Comparison of ENCODE assay signal across 24 mouse cellular contexts in the genomic region with DNA sequence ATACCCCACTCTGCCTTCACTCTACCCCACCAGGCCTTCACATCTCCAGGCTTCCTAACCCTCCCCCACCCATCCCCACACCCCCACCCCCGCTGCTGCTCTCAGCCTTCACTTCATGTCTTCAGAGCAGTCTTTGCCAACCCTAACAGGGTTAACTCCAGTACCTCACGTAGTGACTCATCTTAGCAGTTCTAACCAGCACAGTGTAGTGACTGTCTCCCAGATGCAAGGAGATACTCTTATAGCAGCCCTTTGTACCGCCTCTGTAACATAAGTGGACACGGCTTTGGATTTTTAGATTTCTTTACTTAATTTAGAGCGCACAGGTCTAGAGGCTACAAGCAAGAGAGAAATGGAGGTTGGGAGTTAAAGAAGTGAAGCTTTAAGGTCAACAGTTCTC.
A peak's percentile ranks its signal among the peaks of the same experiment; 100 is the strongest.
DNase-seq lines count a peak whose midpoint lies in the region; ATAC-seq and TF ChIP-seq lines count a peak whose summit lies in the region.
"Had no signal": no experiment of that assay in that cellular context is flagged by ENCODE, and none has a peak within 500 bp of the region (broad histone marks: within the 10 kb centered on the region; RNA-seq: fewer than 3 reads in every experiment).

No protein-coding gene starts in this region.

- H3K79me2 ChIP-seq in myocyte (ENCODE audit: control insufficient read depth, insufficient read depth) = no peaks in the 10 kb centered on the region

- H3K9ac ChIP-seq in hindbrain, embryonic 14.5 days = no peak overlapping the region
- H3K9ac ChIP-seq in hindbrain, embryonic 16.5 days (ENCODE audit: low read depth, low read length) = no peak overlapping the region
- H3K9ac ChIP-seq in kidney, embryonic 16.5 days (replicated peaks; ENCODE audit: low read length) = no peak overlapping the region
- no peak overlapping the region for H3K9ac ChIP-seq in ES-E14 (ENCODE audit: insufficient read depth, low read depth, low read length, poor library complexity, severe bottlenecking)
- H3K9ac ChIP-seq: embryonic facial prominence, embryonic 15.5 days; forebrain, embryonic 15.5 days; heart, embryonic 12.5 days; intestine, embryonic 15.5 days had no signal

- no peak overlapping the region for H3K4me2 ChIP-seq in hindbrain, embryonic 14.5 days (replicated peaks)
- H3K4me2 ChIP-seq in hindbrain, embryonic 16.5 days (ENCODE audit: low read length) = no peak overlapping the region
- H3K4me2 ChIP-seq in kidney, embryonic 16.5 days (replicated peaks; ENCODE audit: low read depth, low read length) = no peak overlapping the region
- peak overlapping the region; percentile 50 for H3K4me2 ChIP-seq in myocyte (ENCODE audit: low read depth)
- H3K4me2 ChIP-seq: embryonic facial prominence, embryonic 15.5 days; forebrain, embryonic 15.5 days; heart, embryonic 12.5 days; intestine, embryonic 15.5 days had no signal

- no peak overlapping the region for H3ac ChIP-seq in myocyte (ENCODE audit: control insufficient read depth, insufficient read length)

- TF ChIP-seq POLR2A in myocyte (IDR thresholded peaks at IDR 0.05; ENCODE audit: insufficient read length, low read depth) = no peak

- H3K4me1 ChIP-seq in hindbrain, embryonic 14.5 days (replicated peaks; ENCODE audit: control insufficient read depth, insufficient read depth, low read length) = no peaks in the 10 kb centered on the region; the same call in 1 of the 2 replicates
- no peaks in the 10 kb centered on the region for H3K4me1 ChIP-seq in hindbrain, embryonic 16.5 days (ENCODE audit: control insufficient read depth, insufficient read depth, low read depth, low read length)
- peaks cover 17% of the 10 kb centered on the region for H3K4me1 ChIP-seq in kidney, embryonic 16.5 days (ENCODE audit: insufficient read depth, low read length)
- H3K4me1 ChIP-seq in ES-E14 (ENCODE audit: control insufficient read depth in 2 of 2, insufficient read depth in 2 of 2, low read length in 2 of 2, poor library complexity in 1 of 2) = peaks cover 0 to 24% of the 10 kb centered on the region in 2 experiments; a peak in 3 of 4 replicates
- H3K4me1 ChIP-seq: forebrain, embryonic 15.5 days had no signal

- 0 out of 2 replicates have a peak, but pooled peaks have one; percentile 16 for ATAC-seq in hindbrain, embryonic 14.5 days (ENCODE audit: low FRiP score)
- no peak for ATAC-seq in hindbrain, embryonic 16.5 days
- 0 out of 2 replicates have a peak, but pooled peaks have one; percentile 18 for ATAC-seq in kidney, embryonic 16.5 days (ENCODE audit: low FRiP score, low TSS enrichment)
- ATAC-seq: activated CD4-positive, CD25-positive, alpha-beta regulatory T cell, adult 4 months; CD4-positive, CD25-positive, alpha-beta regulatory T cell, adult 4 months; forebrain, embryonic 15.5 days; intestine, embryonic 15.5 days; Patski had no signal

- H3K9me3 ChIP-seq in hindbrain, embryonic 14.5 days (ENCODE audit: control insufficient read depth, low read length) = no peaks in the 10 kb centered on the region
- no peaks in the 10 kb centered on the region for H3K9me3 ChIP-seq in hindbrain, embryonic 16.5 days (ENCODE audit: control insufficient read depth, low read length)
- no peaks in the 10 kb centered on the region for H3K9me3 ChIP-seq in kidney, embryonic 16.5 days (ENCODE audit: low read length)
- H3K9me3 ChIP-seq in ES-E14 (ENCODE audit: control insufficient read depth, insufficient read depth, low read depth, low read length) = no peaks in the 10 kb centered on the region
- H3K9me3 ChIP-seq: embryonic facial prominence, embryonic 15.5 days; forebrain, embryonic 10.5 days; forebrain, embryonic 15.5 days; heart, embryonic 12.5 days; hindbrain, embryonic 10.5 days; intestine, embryonic 15.5 days had no signal

- no peak overlapping the region for H3K27ac ChIP-seq in hindbrain, embryonic 14.5 days
- no peak overlapping the region for H3K27ac ChIP-seq in hindbrain, embryonic 16.5 days (ENCODE audit: low read depth, low read length)
- H3K27ac ChIP-seq in kidney, embryonic 16.5 days (ENCODE audit: low read length) = no peak overlapping the region
- H3K27ac ChIP-seq in ES-E14 (ENCODE audit: insufficient read depth, low read depth, low read length, poor library complexity, severe bottlenecking) = peak overlapping the region; percentile 9; the same call in 1 of the 2 replicates
- H3K27ac ChIP-seq: embryonic facial prominence, embryonic 15.5 days; forebrain, embryonic 10.5 days; forebrain, embryonic 15.5 days; heart, adult 2 months; hindbrain, embryonic 10.5 days; intestine, embryonic 15.5 days had no signal

- no peaks in the 10 kb centered on the region for H3K27me3 ChIP-seq in hindbrain, embryonic 14.5 days (ENCODE audit: control insufficient read depth, insufficient read depth, low read length)
- no peaks in the 10 kb centered on the region for H3K27me3 ChIP-seq in hindbrain, embryonic 16.5 days (replicated peaks; ENCODE audit: control insufficient read depth, insufficient read depth, low read length)
- no peaks in the 10 kb centered on the region for H3K27me3 ChIP-seq in kidney, embryonic 16.5 days (ENCODE audit: insufficient read depth, low read length)
- no peaks in the 10 kb centered on the region for H3K27me3 ChIP-seq in myocyte (ENCODE audit: control insufficient read depth, insufficient read depth, insufficient read length)
- H3K27me3 ChIP-seq: embryonic facial prominence, embryonic 15.5 days; forebrain, embryonic 15.5 days; heart, embryonic 12.5 days; intestine, embryonic 15.5 days; Patski had no signal

- in situ Hi-C loops in ES-E14 (cut with MboI; ENCODE audit: low sequenced_read_pairs in 2 of 2, unreplicated experiment in 2 of 2) = no loop called here

- DNase-seq in hindbrain, embryonic 14.5 days (ENCODE audit: low spot score) = no peak
- no peak for DNase-seq in kidney, postnatal 25 days
- no peak for DNase-seq in ES-E14 (ENCODE audit: low read depth, low spot score)
- no peak for DNase-seq in adrenal gland, adult 2 months
- DNase-seq: adrenal gland, postnatal 25 days; B cell, adult 2 months; cerebellum, adult 18-20 months; cerebellum, adult 9-11 months; cerebellum, postnatal 36 days; gastrocnemius, postnatal 10 days; heart, adult 2 months had no signal

- H3K4me3 ChIP-seq in hindbrain, embryonic 14.5 days (replicated peaks; ENCODE audit: low read length) = no peak overlapping the region
- no peak overlapping the region for H3K4me3 ChIP-seq in hindbrain, embryonic 16.5 days (ENCODE audit: low read length)
- no peak overlapping the region for H3K4me3 ChIP-seq in kidney, embryonic 16.5 days (ENCODE audit: low read length)
- H3K4me3 ChIP-seq in ES-E14 (ENCODE audit: insufficient read depth in 1 of 2, low read depth in 1 of 2, low read length in 2 of 2, poor library complexity in 1 of 2, severe bottlenecking in 1 of 2) (no peak overlapping the region), myocyte (no peak overlapping the region)
- H3K4me3 ChIP-seq: embryonic facial prominence, embryonic 15.5 days; erythroblast, embryonic 14.5 days; forebrain, embryonic 10.5 days; forebrain, embryonic 15.5 days; heart, adult 2 months; heart, embryonic 12.5 days; hindbrain, embryonic 10.5 days; intestine, embryonic 15.5 days had no signal

- H3K36me3 ChIP-seq in hindbrain, embryonic 14.5 days (replicated peaks; ENCODE audit: control insufficient read depth, insufficient read depth) = no peaks in the 10 kb centered on the region
- H3K36me3 ChIP-seq in hindbrain, embryonic 16.5 days (ENCODE audit: control insufficient read depth, insufficient read depth, low read length) = no peaks in the 10 kb centered on the region
- no peaks in the 10 kb centered on the region for H3K36me3 ChIP-seq in kidney, embryonic 16.5 days (ENCODE audit: insufficient read depth, low read length)
- H3K36me3 ChIP-seq in ES-E14 (ENCODE audit: control insufficient read depth, insufficient read depth, low read length, poor library complexity, severe bottlenecking) = no peaks in the 10 kb centered on the region; the same call in 1 of the 2 replicates
- no peaks in the 10 kb centered on the region for H3K36me3 ChIP-seq in myocyte (ENCODE audit: control insufficient read depth, insufficient read depth)
- H3K36me3 ChIP-seq: embryonic facial prominence, embryonic 15.5 days; forebrain, embryonic 10.5 days; forebrain, embryonic 15.5 days; heart, embryonic 12.5 days; hindbrain, embryonic 10.5 days; intestine, embryonic 15.5 days had no signal

- 80% methylated on average over 5 of the region's 5 CpGs for WGBS in hindbrain, embryonic 14.5 days
- 83% methylated on average over 5 of the region's 5 CpGs for WGBS in hindbrain, embryonic 16.5 days
- WGBS in kidney, embryonic 16.5 days = 49% methylated on average over 5 of the region's 5 CpGs

TF ChIP-seq in ES-E14, 5 proteins besides CTCF, POLR2A, EP300 and RAD21:
- TF ChIP-seq ZNF384 (IDR thresholded peaks at IDR 0.05; ENCODE audit: low read depth, low read length) (no peak), CHD2 (IDR thresholded peaks at IDR 0.05; ENCODE audit: low read depth, low read length) (no peak)

TF ChIP-seq in myocyte, 11 proteins besides CTCF, POLR2A, EP300 and RAD21:
- TF ChIP-seq MYOG (IDR thresholded peaks at IDR 0.05; ENCODE audit: control insufficient read depth in 1 of 3, insufficient read depth in 1 of 3, insufficient read length in 2 of 3, low read depth in 2 of 3) = no peak
- no peak for TF ChIP-seq POLR2AphosphoS2 (IDR thresholded peaks at IDR 0.05; ENCODE audit: insufficient read length, low read depth)
- no peak for TF ChIP-seq USF1 (IDR thresholded peaks at IDR 0.05; ENCODE audit: low read depth)
- no peak for TF ChIP-seq MYOD1 (IDR thresholded peaks at IDR 0.05; ENCODE audit: control insufficient read depth in 1 of 3, insufficient read length in 2 of 3, low read depth in 2 of 3)
TF ChIP-seq in myocyte: peak in this region for 0.
